ENCODE assay signal across 9 mouse cellular contexts in genomic region chr10:80931153-80931671, GRCm38 (mm10). TPM values are rescaled to one million over a fixed set of nuclear protein-coding genes. Genes with fewer than 3 reads are reported as not detected.
A peak's percentile ranks its signal among the peaks of the same experiment; 100 is the strongest.
DNase-seq lines count a peak whose midpoint lies in the region; ATAC-seq and TF ChIP-seq lines count a peak whose summit lies in the region.
"Had no signal": no experiment of that assay in that cellular context is flagged by ENCODE, and none has a peak within 500 bp of the region (broad histone marks: within the 10 kb centered on the region; RNA-seq: fewer than 3 reads in every experiment).

No protein-coding gene starts in this region.

- TF ChIP-seq CTCF in hindbrain, postnatal 0 days (IDR thresholded peaks at IDR 0.05; ENCODE audit: low read depth) = no peak

- no peaks in the 10 kb centered on the region for H3K9me3 ChIP-seq in forebrain, embryonic 12.5 days
- no peaks in the 10 kb centered on the region for H3K9me3 ChIP-seq in hindbrain, postnatal 0 days (ENCODE audit: low read length)
- no peaks in the 10 kb centered on the region for H3K9me3 ChIP-seq in lung, embryonic 16.5 days (ENCODE audit: control insufficient read depth, low read length)

- H3K27me3 ChIP-seq in forebrain, embryonic 12.5 days = peaks cover 62% of the 10 kb centered on the region
- peaks cover 11% of the 10 kb centered on the region; the same call in 1 of the 2 replicates for H3K27me3 ChIP-seq in hindbrain, postnatal 0 days (ENCODE audit: insufficient read depth, low read length)
- no peaks in the 10 kb centered on the region; the same call in 1 of the 2 replicates for H3K27me3 ChIP-seq in lung, embryonic 16.5 days (ENCODE audit: control insufficient read depth, insufficient read depth, low read depth, low read length)
- H3K27me3 ChIP-seq: Patski had no signal

- peak overlapping the region; percentile 44 for H3K4me3 ChIP-seq in forebrain, embryonic 12.5 days (replicated peaks)
- H3K4me3 ChIP-seq in hindbrain, postnatal 0 days (ENCODE audit: low read length) = peak overlapping the region; percentile 53
- peak overlapping the region; percentile 66 for H3K4me3 ChIP-seq in lung, embryonic 16.5 days (ENCODE audit: low read length)

- H3K4me1 ChIP-seq in forebrain, embryonic 12.5 days = peaks cover 70% of the 10 kb centered on the region
- H3K4me1 ChIP-seq in hindbrain, postnatal 0 days (ENCODE audit: insufficient read depth, low read length) = peaks cover 18% of the 10 kb centered on the region
- peaks cover 39% of the 10 kb centered on the region for H3K4me1 ChIP-seq in lung, embryonic 16.5 days (replicated peaks; ENCODE audit: control insufficient read depth, insufficient read depth, low read length)

- peak overlapping the region; percentile 73 for H3K4me2 ChIP-seq in forebrain, embryonic 12.5 days
- H3K4me2 ChIP-seq in hindbrain, postnatal 0 days (ENCODE audit: low read depth, low read length) = peak overlapping the region; percentile 93
- peak overlapping the region; percentile 85 for H3K4me2 ChIP-seq in lung, embryonic 16.5 days (ENCODE audit: low read depth, low read length)

- H3K27ac ChIP-seq in forebrain, embryonic 12.5 days = no peak overlapping the region
- H3K27ac ChIP-seq in hindbrain, postnatal 0 days = no peak overlapping the region
- H3K27ac ChIP-seq in lung, embryonic 16.5 days (ENCODE audit: low read length) = no peak overlapping the region

- DNase-seq in cerebellum, adult 18-20 months = peak; percentile 54 to 55
- no peak for DNase-seq in cerebellum, postnatal 4 days (ENCODE audit: low spot score in 2 of 2)
- peak; percentile 55 to 57 for DNase-seq in B cell, adult 2 months
- DNase-seq in hindbrain, postnatal 0 days (ENCODE audit: low spot score) = peak; percentile 57
- DNase-seq in urinary bladder, postnatal 25 days (ENCODE audit: low spot score) = no peak
- DNase-seq in thymus, adult 18-20 months = no peak

- H3K36me3 ChIP-seq in forebrain, embryonic 12.5 days (replicated peaks) = no peaks in the 10 kb centered on the region
- no peaks in the 10 kb centered on the region for H3K36me3 ChIP-seq in hindbrain, postnatal 0 days (ENCODE audit: insufficient read depth, low read length)
- no peaks in the 10 kb centered on the region for H3K36me3 ChIP-seq in lung, embryonic 16.5 days (ENCODE audit: control insufficient read depth, insufficient read depth, low read length)

- ATAC-seq in forebrain, embryonic 12.5 days (ENCODE audit: low FRiP score) = no peak
- ATAC-seq in hindbrain, postnatal 0 days = no peak
- ATAC-seq in lung, embryonic 16.5 days (ENCODE audit: low read depth) = no peak
- ATAC-seq: Patski had no signal

- H3K9ac ChIP-seq in forebrain, embryonic 12.5 days = no peak overlapping the region
- H3K9ac ChIP-seq in hindbrain, postnatal 0 days (replicated peaks; ENCODE audit: low read length) = peak overlapping the region; percentile 59
- peak overlapping the region; percentile 76 for H3K9ac ChIP-seq in lung, embryonic 16.5 days (ENCODE audit: low read length)

- WGBS in forebrain, embryonic 12.5 days = 5% methylated on average over 14 of the region's 14 CpGs
- WGBS in hindbrain, postnatal 0 days = 2% methylated on average over 13 of the region's 14 CpGs
- 8% methylated on average over 11 of the region's 14 CpGs for WGBS in lung, embryonic 16.5 days

RNA-seq across cellular contexts. Expression of gene Gadd45b, which starts 1.3 kb away (rescaled TPM):
- polyA plus RNA-seq in forebrain, embryonic 12.5 days (2016; fragmentation: Nextera tagmentation; extraction: Ambion mirVana) = 8.2 and 9.8 TPM in 2 replicates
- total RNA-seq in hindbrain, postnatal 0 days (2014; rRNA removed) = 4.4 and 8.2 TPM in 2 replicates
- polyA plus RNA-seq in hindbrain, postnatal 0 days (2015; fragmentation: Nextera tagmentation; extraction: Ambion mirVana) = 7.5 and 8.6 TPM in 2 replicates
- 57.3 and 63.6 TPM in 2 replicates for polyA plus RNA-seq in lung, embryonic 16.5 days (2015; fragmentation: Nextera tagmentation; extraction: Ambion mirVana)

RNA-seq across cellular contexts. Expression of gene Lmnb2, which starts 13.2 kb away (rescaled TPM):
- polyA plus RNA-seq in forebrain, embryonic 12.5 days (2016; fragmentation: Nextera tagmentation; extraction: Ambion mirVana) = 67.7 and 73.8 TPM in 2 replicates
- 42.3 and 43.2 TPM in 2 replicates for total RNA-seq in hindbrain, postnatal 0 days (2014; rRNA removed)
- 24.8 and 25.6 TPM in 2 replicates for polyA plus RNA-seq in hindbrain, postnatal 0 days (2015; fragmentation: Nextera tagmentation; extraction: Ambion mirVana)
- polyA plus RNA-seq in lung, embryonic 16.5 days (2015; fragmentation: Nextera tagmentation; extraction: Ambion mirVana) = 52.6 and 52.7 TPM in 2 replicates

RNA-seq across cellular contexts. Expression of gene Timm13, which starts 30.4 kb away (rescaled TPM):
- polyA plus RNA-seq in forebrain, embryonic 12.5 days (2016; fragmentation: Nextera tagmentation; extraction: Ambion mirVana) = 311 and 314 TPM in 2 replicates
- total RNA-seq in hindbrain, postnatal 0 days (2014; rRNA removed) = 150 and 155 TPM in 2 replicates
- polyA plus RNA-seq in hindbrain, postnatal 0 days (2015; fragmentation: Nextera tagmentation; extraction: Ambion mirVana) = 366 and 369 TPM in 2 replicates
- polyA plus RNA-seq in lung, embryonic 16.5 days (2015; fragmentation: Nextera tagmentation; extraction: Ambion mirVana) = 284 and 297 TPM in 2 replicates

RNA-seq across cellular contexts. Expression of gene Tmprss9, which starts 59.6 kb away (rescaled TPM):
- 0.06 and 0.08 TPM in 2 replicates for polyA plus RNA-seq in forebrain, embryonic 12.5 days (2016; fragmentation: Nextera tagmentation; extraction: Ambion mirVana)
- 0.04 and 0.10 TPM in 2 replicates for total RNA-seq in hindbrain, postnatal 0 days (2014; rRNA removed)
- 0.14 and 0.26 TPM in 2 replicates for polyA plus RNA-seq in hindbrain, postnatal 0 days (2015; fragmentation: Nextera tagmentation; extraction: Ambion mirVana)
- polyA plus RNA-seq in lung, embryonic 16.5 days (2015; fragmentation: Nextera tagmentation; extraction: Ambion mirVana) = 0.08 TPM in 1 of 2 replicates, not detected in the other

Comparison
In these comparisons a context has a peak if more than half of its experiments do, and no peak if none do; other contexts are left out.
1. DNase-seq: peak in cerebellum, adult 18-20 months (2 of 2), B cell, adult 2 months (2 of 2) and hindbrain, postnatal 0 days (single experiment); none in cerebellum, postnatal 4 days (0 of 2), urinary bladder, postnatal 25 days (single experiment) and thymus, adult 18-20 months (0 of 2).
2. Peak in every context shown above with its lines, with median percentiles within 50 percentile points of each other: H3K4me2 ChIP-seq and H3K4me3 ChIP-seq.